Mouse (Mus musculus): ENCODE measurements around the gene Gm11437. TPM values are rescaled to one million over a fixed set of nuclear protein-coding genes. Genes with fewer than 3 reads are reported as not detected.

Gm11437 gene
- under 1 TPM in 1 of 2 experiments, not detected in 1; 0.04 TPM for polyA plus RNA-seq (2012; fragmentation: generic; extraction: Trizol)

DNA sequence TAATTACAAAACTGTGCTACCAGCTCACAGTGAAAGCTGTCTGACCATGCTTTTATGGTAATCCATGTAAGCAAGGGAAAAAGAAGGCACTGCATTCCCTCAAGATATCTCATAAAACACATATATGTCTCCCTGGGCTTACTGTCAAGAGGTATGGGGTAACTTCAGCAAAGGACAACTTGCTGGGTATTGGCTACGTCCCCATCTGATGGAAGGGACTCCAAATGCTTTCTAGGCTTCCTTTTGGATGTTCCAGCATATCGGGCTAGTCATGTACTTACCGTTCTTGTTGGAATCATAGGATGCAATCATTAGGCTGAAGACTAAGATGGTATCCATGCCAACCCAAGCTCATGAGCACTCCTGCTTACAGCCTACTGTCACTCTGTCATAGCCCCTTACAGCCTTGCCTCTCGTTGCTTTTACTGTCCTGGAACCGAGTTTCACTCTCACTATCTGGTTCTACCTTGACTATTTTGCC, at the start of gene Gm11437:
TSS of gene Gm11437 (minus strand) at position 431 of the 481 bp plus-strand sequence.

DNA sequence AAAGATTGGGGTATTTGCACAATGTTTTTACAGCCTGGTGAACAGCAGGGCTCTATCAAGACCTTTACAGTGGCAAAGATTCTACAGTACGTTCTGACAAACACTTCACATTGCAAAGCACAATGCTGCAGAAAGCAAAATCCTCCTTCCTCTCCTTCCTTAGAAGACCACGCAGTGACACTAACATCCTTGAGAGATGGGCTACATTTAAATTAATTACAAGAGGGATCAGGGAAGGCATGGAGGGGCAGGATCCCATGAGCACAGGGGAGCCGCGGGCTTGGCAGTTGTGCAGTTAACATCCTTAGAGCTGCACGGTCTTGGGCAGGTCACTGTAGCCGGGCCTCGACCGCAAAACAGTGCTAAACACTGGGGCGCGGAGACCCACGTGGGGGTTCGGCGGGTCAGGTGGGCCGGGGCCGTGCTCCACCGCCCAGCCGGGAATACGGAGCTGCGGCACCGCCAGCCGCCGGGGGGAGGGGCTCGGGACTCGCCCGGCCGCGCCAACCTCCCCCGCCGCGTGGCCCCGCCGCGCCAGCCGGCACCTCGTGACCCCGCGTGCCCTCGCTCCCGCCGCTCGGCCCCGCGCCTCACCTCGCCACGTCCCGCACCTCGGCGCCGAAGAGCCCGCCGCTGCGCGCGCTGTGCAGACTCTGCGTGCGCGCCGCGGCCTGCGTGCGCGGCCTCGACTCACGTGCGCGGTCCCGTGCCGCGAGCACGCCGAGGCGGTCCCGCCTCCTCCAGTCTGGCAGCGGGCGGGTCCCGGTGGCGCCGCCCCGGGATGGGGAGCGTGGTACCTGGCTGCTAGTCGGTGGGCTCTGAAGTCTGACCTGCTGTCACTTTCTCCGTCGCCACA, 38.1 kb downstream of the Gm11437 start, which contains the start of the genes Tada2a and Acaca:
TSS of gene Tada2a (minus strand) at position 658 of the 856 bp plus-strand sequence.
TSS of gene Acaca (plus strand) at position 730 of the 856 bp plus-strand sequence.

Other genes starting within 250 kb of the Gm11437 start
- 10 to 100 TPM in 1 of 2 experiments, 1 to 10 TPM in 1; 1.8 to 14.4 TPM for gene Ddx52, start 225.4 kb downstream of the Gm11437 start, polyA plus RNA-seq (2012; fragmentation: generic; extraction: Trizol)
- 1 to 10 TPM; 2.0 to 9.7 TPM for gene Synrg, start 203.0 kb downstream of the Gm11437 start, polyA plus RNA-seq (2012; fragmentation: generic; extraction: Trizol)
- gene Dusp14, start 98.2 kb downstream of the Gm11437 start, polyA plus RNA-seq (2012; fragmentation: generic; extraction: Trizol): 10 to 100 TPM; 17.8 to 28.0 TPM
- 10 to 100 TPM in 1 of 2 experiments, 1 to 10 TPM in 1; 2.7 to 11.1 TPM for gene Tada2a, start 37.9 kb downstream of the Gm11437 start, polyA plus RNA-seq (2012; fragmentation: generic; extraction: Trizol)
- gene Acaca, start 37.8 kb downstream of the Gm11437 start, polyA plus RNA-seq (2012; fragmentation: generic; extraction: Trizol): 10 to 100 TPM in 1 of 2 experiments, 1 to 10 TPM in 1; 3.1 to 18.8 TPM